ENCODE assay signal across 8 mouse cellular contexts in genomic region chr2:36201756-36202610, GRCm38 (mm10). TPM values are rescaled to one million over a fixed set of nuclear protein-coding genes. Genes with fewer than 3 reads are reported as not detected.
DNase-seq lines count a peak whose midpoint lies in the region; ATAC-seq and TF ChIP-seq lines count a peak whose summit lies in the region.

No protein-coding gene starts in this region.

- peak overlapping the region; percentile 82 for H3K4me2 ChIP-seq in kidney, postnatal 0 days (ENCODE audit: low read length)
- peak overlapping the region; percentile 70; the same call in 1 of the 2 replicates for H3K4me2 ChIP-seq in embryonic facial prominence, embryonic 12.5 days (replicated peaks)
- peak overlapping the region; percentile 78; the same call in 1 of the 2 replicates for H3K4me2 ChIP-seq in intestine, embryonic 14.5 days (ENCODE audit: low read length)
- peak overlapping the region; percentile 82 for H3K4me2 ChIP-seq in neural tube, embryonic 13.5 days

- ATAC-seq in kidney, postnatal 0 days (replicated peaks; ENCODE audit: low FRiP score, low read depth): no peak
- no peak for ATAC-seq in embryonic facial prominence, embryonic 12.5 days (ENCODE audit: insufficient number of reproducible peaks, insufficient read depth, low FRiP score, low TSS enrichment)
- no peak for ATAC-seq in intestine, embryonic 14.5 days (replicated peaks; ENCODE audit: low FRiP score, low TSS enrichment, low read depth)
- no peak for ATAC-seq in neural tube, embryonic 13.5 days (ENCODE audit: low read depth)

- peaks cover 8% of the 10 kb centered on the region for H3K4me1 ChIP-seq in kidney, postnatal 0 days (replicated peaks; ENCODE audit: insufficient read depth, low read length)
- H3K4me1 ChIP-seq in embryonic facial prominence, embryonic 12.5 days: peaks cover 42% of the 10 kb centered on the region
- peaks cover 25% of the 10 kb centered on the region for H3K4me1 ChIP-seq in intestine, embryonic 14.5 days (replicated peaks; ENCODE audit: control insufficient read depth, insufficient read depth, low read length)
- peaks cover 29% of the 10 kb centered on the region for H3K4me1 ChIP-seq in neural tube, embryonic 13.5 days (replicated peaks)

- DNase-seq in kidney, postnatal 0 days (ENCODE audit: low spot score): no peak
- DNase-seq in kidney, adult 9 months: no peak
- DNase-seq in intestine, embryonic 14.5 days (ENCODE audit: low spot score): no peak
- no peak for DNase-seq in right cerebral cortex, postnatal 36 days (ENCODE audit: low spot score in 2 of 2)
- no peak for DNase-seq in embryo, embryonic 10.5 days (ENCODE audit: low spot score)
- no peak for DNase-seq in gastrocnemius, adult 8-10 months (ENCODE audit: low spot score in 2 of 2)

- no peak overlapping the region for H3K27ac ChIP-seq in kidney, postnatal 0 days
- no peak overlapping the region for H3K27ac ChIP-seq in embryonic facial prominence, embryonic 12.5 days
- no peak overlapping the region for H3K27ac ChIP-seq in intestine, embryonic 14.5 days (ENCODE audit: low read depth)
- H3K27ac ChIP-seq in neural tube, embryonic 13.5 days (replicated peaks): no peak overlapping the region

- H3K9ac ChIP-seq in kidney, postnatal 0 days (ENCODE audit: low read depth, low read length): no peak overlapping the region
- H3K9ac ChIP-seq in embryonic facial prominence, embryonic 12.5 days: no peak overlapping the region
- no peak overlapping the region for H3K9ac ChIP-seq in intestine, embryonic 14.5 days (ENCODE audit: low read length)
- H3K9ac ChIP-seq in neural tube, embryonic 13.5 days: peak overlapping the region; percentile 70; the same call in 1 of the 2 replicates

- H3K9me3 ChIP-seq in kidney, postnatal 0 days (replicated peaks; ENCODE audit: low read length): no peaks in the 10 kb centered on the region
- no peaks in the 10 kb centered on the region for H3K9me3 ChIP-seq in embryonic facial prominence, embryonic 12.5 days
- H3K9me3 ChIP-seq in intestine, embryonic 14.5 days (ENCODE audit: control insufficient read depth, low read length): no peaks in the 10 kb centered on the region
- no peaks in the 10 kb centered on the region for H3K9me3 ChIP-seq in neural tube, embryonic 13.5 days

- no peaks in the 10 kb centered on the region for H3K36me3 ChIP-seq in kidney, postnatal 0 days (ENCODE audit: insufficient read depth, low read length)
- H3K36me3 ChIP-seq in embryonic facial prominence, embryonic 12.5 days: no peaks in the 10 kb centered on the region
- H3K36me3 ChIP-seq in intestine, embryonic 14.5 days (ENCODE audit: control insufficient read depth, insufficient read depth, low read length): no peaks in the 10 kb centered on the region
- no peaks in the 10 kb centered on the region for H3K36me3 ChIP-seq in neural tube, embryonic 13.5 days

- H3K27me3 ChIP-seq in kidney, postnatal 0 days (ENCODE audit: insufficient read depth, low read length): peaks cover 22% of the 10 kb centered on the region; the same call in 1 of the 2 replicates
- peaks cover 69% of the 10 kb centered on the region for H3K27me3 ChIP-seq in embryonic facial prominence, embryonic 12.5 days
- peaks cover 57% of the 10 kb centered on the region for H3K27me3 ChIP-seq in intestine, embryonic 14.5 days (replicated peaks; ENCODE audit: control insufficient read depth, insufficient read depth, low read length)
- peaks cover 63% of the 10 kb centered on the region for H3K27me3 ChIP-seq in neural tube, embryonic 13.5 days

- 26% methylated on average over 18 of the region's 18 CpGs for WGBS in kidney, postnatal 0 days
- 21% methylated on average over 18 of the region's 18 CpGs for WGBS in embryonic facial prominence, embryonic 12.5 days
- WGBS in intestine, embryonic 14.5 days: 28% methylated on average over 18 of the region's 18 CpGs
- WGBS in neural tube, embryonic 13.5 days: 25% methylated on average over 18 of the region's 18 CpGs

- no peak for TF ChIP-seq CTCF in kidney, postnatal 0 days (IDR thresholded peaks at IDR 0.05; ENCODE audit: low read depth)

- no peak overlapping the region; the same call in 1 of the 2 replicates for H3K4me3 ChIP-seq in kidney, postnatal 0 days (replicated peaks; ENCODE audit: low read depth, low read length)
- H3K4me3 ChIP-seq in embryonic facial prominence, embryonic 12.5 days: peak overlapping the region; percentile 31; the same call in 1 of the 2 replicates
- H3K4me3 ChIP-seq in intestine, embryonic 14.5 days (ENCODE audit: low read depth, low read length): no peak overlapping the region
- 0 out of 2 replicates have a peak overlapping the region, but pooled peaks have one; percentile 43 for H3K4me3 ChIP-seq in neural tube, embryonic 13.5 days

RNA-seq across cellular contexts. Expression of gene Ptgs1, which starts 28.2 kb away (rescaled TPM):
- 41.9 and 42.0 TPM in 2 replicates for polyA plus RNA-seq in kidney, postnatal 0 days (2015; fragmentation: Nextera tagmentation; extraction: Ambion mirVana)
- 6.7 and 8.9 TPM in 2 replicates for polyA plus RNA-seq in embryonic facial prominence, embryonic 12.5 days (2016; fragmentation: Nextera tagmentation; extraction: Ambion mirVana)
- polyA plus RNA-seq in intestine, embryonic 14.5 days (2014; fragmentation: Nextera tagmentation; extraction: Ambion mirVana): 25.1 and 26.1 TPM in 2 replicates
- polyA plus RNA-seq in neural tube, embryonic 13.5 days (2015; fragmentation: Nextera tagmentation; extraction: Ambion mirVana): 5.8 and 6.8 TPM in 2 replicates
- total RNA-seq in gastrocnemius, adult 8-10 months (2022): 1 to 10 TPM; 2.1 to 5.4 (median 2.4) TPM

Comparison
In these comparisons a context has a peak if more than half of its experiments do, and no peak if none do; other contexts are left out.
1. H3K4me3 ChIP-seq: peak in embryonic facial prominence, embryonic 12.5 days (single experiment) and neural tube, embryonic 13.5 days (single experiment); none in kidney, postnatal 0 days (single experiment) and intestine, embryonic 14.5 days (single experiment).
2. Peak in every context shown above with its lines, with median percentiles within 50 percentile points of each other: H3K4me2 ChIP-seq.